Mouse (Mus musculus) common myeloid progenitor, adult 5-6 weeks (primary cell): Measurements from ENCODE around the gene Slc16a3. TPM values are rescaled to one million over a fixed set of nuclear protein-coding genes. Genes with fewer than 3 reads are reported as not detected.

Experiments used
- ATAC-seq: replicated peaks from 2 replicates; pipeline ENCODE4 v1.8.0; 2016; ENCODE audit warnings: low read depth, mild to moderate bottlenecking, moderate TSS enrichment, inconsistent platforms; ENCODE audit not compliant: poor library complexity, severe bottlenecking
- total RNA-seq: library from RNA; stranded (forward); fragments of 200-1000, 187-1606 nt; gene quantifications from 2 replicates; pipeline ENCODE4 v1.2.3, GENCODE M21; 2017

The Slc16a3 gene
- total RNA-seq, 1 experiment from 2014 or later: 3.9 TPM

- ATAC-seq: no peak
These were observed 21.5 kb downstream of the Slc16a3 start for GRCm38 (mm10) chr11:120969742-120970141.

GRCm38 (mm10) chr11:120971237-120971636 lies 23.0 kb downstream of the Slc16a3 start:
- ATAC-seq: no peak

- no peak for ATAC-seq
These were observed 25.0 kb downstream of the Slc16a3 start for GRCm38 (mm10) chr11:120973318-120973717.

- no peak for ATAC-seq
These were observed 31.6 kb downstream of the Slc16a3 start for GRCm38 (mm10) chr11:120979711-120980426.

DNA sequence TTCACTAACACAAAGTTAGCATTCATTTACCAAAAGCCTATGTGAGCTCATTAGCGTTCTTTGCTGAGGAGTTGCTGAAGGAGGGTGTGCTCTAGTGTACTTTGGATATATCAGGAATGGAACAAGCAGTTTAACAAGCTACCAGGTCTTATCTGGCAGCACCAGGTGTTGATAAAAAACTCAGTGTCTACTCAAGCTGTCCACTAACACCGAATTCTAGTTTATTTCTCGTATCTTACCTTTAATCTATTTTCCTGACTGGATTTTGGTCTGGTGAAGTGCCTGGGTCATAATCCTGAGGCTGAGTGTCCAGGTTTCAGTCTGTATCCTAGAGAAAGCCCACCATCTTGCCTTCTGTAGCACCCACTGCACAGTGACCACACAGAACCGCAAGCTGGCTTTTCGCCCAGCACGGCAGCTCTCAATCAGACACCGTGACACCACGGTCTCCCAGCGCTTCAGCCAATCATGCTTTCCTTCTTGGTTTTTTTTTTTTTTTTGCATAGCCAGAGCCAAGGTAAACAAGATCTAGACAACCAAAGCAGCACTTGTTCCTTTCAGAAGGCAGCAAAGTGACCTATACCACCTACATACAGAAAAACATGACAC lies 32.3 kb downstream of the Slc16a3 start:
- ATAC-seq: peak; percentile 80

GRCm38 (mm10) chr11:120981661-120982060 lies 33.4 kb downstream of the Slc16a3 start:
- no peak for ATAC-seq

GRCm38 (mm10) chr11:120982459-120982858 lies 34.2 kb downstream of the Slc16a3 start:
- ATAC-seq: no peak

GRCm38 (mm10) chr11:120984448-120985330 lies 36.4 kb downstream of the Slc16a3 start:
- ATAC-seq: no peak

DNA sequence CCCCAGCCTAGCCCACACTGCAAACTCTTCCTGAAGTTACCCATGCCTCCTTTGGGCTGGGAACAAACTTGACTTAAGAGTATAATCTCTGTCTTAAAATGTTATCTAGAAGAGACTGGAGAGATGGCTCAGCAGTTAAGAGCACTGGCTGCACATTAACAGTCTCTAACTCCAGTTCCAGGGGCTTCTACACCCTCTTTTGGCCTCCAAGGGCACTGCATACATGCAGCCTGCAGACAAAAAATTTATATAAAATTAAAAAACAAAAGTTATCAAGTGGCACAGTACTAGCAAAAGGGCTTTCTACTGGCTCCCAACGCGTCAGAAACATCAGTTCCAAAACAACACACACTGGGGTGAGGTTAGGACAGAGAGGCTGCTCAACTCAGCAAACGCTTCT lies 39.3 kb downstream of the Slc16a3 start:
- no peak for ATAC-seq

- ATAC-seq: no peak
These were observed 40.1 kb downstream of the Slc16a3 start for GRCm38 (mm10) chr11:120988410-120988809.

- ATAC-seq: no peak
These were observed 41.2 kb downstream of the Slc16a3 start for GRCm38 (mm10) chr11:120989523-120989922.

- ATAC-seq: peak; percentile 28
These were observed 42.0 kb downstream of the Slc16a3 start for GRCm38 (mm10) chr11:120990126-120990781.

GRCm38 (mm10) chr11:120990951-120991526 lies 42.8 kb downstream of the Slc16a3 start, which contains the start of gene Csnk1d:
Gene Csnk1d (minus strand): TSS chr11:120991330.
- ATAC-seq: peak; percentile 69

GRCm38 (mm10) chr11:120991791-120992190 lies 43.5 kb downstream of the Slc16a3 start:
- ATAC-seq: no peak

DNA sequence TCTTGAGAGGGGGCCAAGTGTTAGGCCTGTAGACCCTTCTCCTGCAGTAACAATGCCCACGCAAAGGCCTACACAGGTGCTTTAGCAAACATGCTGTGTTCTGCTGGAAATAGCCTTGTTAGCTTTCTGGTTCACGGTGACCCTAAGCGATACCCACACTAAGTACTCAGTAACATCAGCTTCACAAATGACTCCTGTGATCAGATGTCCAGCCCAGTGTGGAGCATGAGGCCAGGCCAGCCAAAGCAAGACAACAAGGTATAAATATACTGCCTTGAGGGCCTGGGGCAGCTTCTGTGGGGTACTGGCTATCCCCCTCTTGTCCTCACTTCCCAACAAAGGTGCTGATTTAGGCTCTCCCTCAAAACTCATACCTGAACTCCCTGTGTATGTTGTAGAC lies 44.8 kb downstream of the Slc16a3 start:
- no peak for ATAC-seq

DNA sequence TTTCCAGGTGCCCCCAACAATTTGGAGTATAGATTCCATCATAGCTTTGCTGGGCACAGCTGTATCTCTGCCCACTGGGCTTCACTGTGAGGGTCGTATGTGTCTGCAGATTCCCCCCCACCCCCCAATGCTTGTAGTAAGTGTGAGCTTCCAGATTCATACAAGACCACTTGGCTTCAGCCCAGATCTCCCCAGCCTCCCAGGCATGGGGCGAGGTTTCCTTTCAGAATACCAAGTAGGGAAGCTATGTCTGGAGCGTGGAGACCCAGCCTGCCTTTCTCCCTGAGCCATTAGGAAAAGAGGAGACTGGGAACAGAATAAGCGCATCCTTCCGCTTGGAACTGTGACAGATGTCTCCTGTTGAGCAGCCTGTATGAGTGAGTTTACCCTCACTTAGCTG lies 45.3 kb downstream of the Slc16a3 start:
- ATAC-seq: no peak

DNA sequence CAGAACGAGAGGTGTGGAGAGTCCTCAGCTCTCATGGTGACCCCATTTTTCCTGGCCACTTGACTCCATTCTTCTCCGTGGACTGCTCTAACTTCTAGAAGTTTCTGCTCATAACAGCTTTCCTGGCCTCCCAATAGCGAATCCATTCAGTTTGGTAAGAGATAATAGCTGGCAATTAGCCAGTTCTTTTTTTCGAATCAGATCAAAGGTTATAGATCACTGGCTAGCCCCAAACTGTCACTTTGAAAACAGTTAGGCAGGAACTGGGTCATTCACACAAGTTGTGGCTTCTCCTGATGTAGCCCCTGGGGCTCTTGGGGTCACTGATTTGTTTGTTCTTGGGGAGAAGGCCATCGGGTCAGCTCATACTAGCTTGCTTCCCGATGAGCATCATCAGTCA lies 46.5 kb downstream of the Slc16a3 start:
- ATAC-seq: no peak

- ATAC-seq: no peak
These were observed 53.7 kb downstream of the Slc16a3 start for GRCm38 (mm10) chr11:121001966-121002365.

DNA sequence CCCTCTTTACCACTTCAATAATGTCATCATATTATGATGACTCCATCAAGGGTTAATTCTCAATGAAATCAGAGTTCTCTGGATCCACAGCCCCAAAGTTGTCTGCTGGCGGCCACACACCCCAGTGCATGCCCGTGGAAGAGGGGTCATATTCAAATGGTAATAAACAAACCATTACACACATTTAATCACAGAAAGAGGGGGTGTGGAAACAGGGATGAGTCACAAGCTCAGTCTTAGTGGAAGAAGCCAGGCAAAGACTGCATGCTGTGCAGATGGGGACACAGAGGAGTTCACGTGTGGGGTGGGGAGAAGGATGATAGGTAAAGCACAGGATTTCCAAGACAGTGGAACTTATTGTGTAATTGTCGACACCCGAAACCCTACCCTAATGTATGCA lies 56.0 kb downstream of the Slc16a3 start:
- no peak for ATAC-seq

DNA sequence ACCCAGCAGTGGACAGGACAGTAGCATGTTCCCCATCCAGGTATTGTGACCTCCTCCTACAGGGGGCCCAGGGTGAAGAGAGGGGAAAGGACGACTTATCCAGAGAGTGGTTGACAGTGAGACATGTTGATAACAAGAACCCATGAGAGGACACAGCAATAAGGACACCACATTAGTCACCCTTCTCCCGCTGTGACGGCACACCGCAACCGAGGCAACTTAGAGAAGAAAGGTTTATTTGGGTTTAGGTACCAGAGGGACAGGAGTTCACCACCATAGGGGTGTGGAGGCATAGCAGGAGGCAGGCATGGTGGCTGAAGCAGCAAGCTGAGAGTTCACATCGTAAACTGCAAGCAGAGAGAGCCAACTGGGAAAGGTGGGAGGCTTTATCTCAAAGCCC lies 57.9 kb downstream of the Slc16a3 start:
- no peak for ATAC-seq
